Mouse (Mus musculus) intestine, embryonic 14.5 days (tissue): ENCODE data around the gene Oxnad1. TPM values are rescaled to one million over a fixed set of nuclear protein-coding genes. Genes with fewer than 3 reads are reported as not detected.

Experiments
- ATAC-seq: fragments of 200-750 bp; cut with Nextera tagmentation; replicated peaks from 2 replicates; pipeline ENCODE4 v1.8.0; 2017; ENCODE audit warnings: low read depth, moderate number of reproducible peaks, moderate TSS enrichment, moderate library complexity; ENCODE audit not compliant: low FRiP score, low TSS enrichment
- DNase-seq: peaks from one replicate; pipeline ENCODE4 v3.0.0-alpha.2; 2018; ENCODE audit warnings: low spot score
- H3K27ac ChIP-seq: fragments of 300-500 bp; sonication (generic); 2 replicates; pipeline ENCODE4 v1.5.1; 2014; ENCODE audit warnings: low read depth, mild to moderate bottlenecking, control low read depth
- H3K27me3 ChIP-seq: fragments of 300-500 bp; sonication (generic); replicated peaks from 2 replicates; pipeline ENCODE4 v1.6.1; 2014; ENCODE audit warnings: low read length, control low read depth; ENCODE audit not compliant: control insufficient read depth, insufficient read depth
- H3K36me3 ChIP-seq: fragments of 300-500 bp; sonication (generic); 2 replicates; pipeline ENCODE4 v1.6.1; 2014; ENCODE audit warnings: low read length, control low read depth; ENCODE audit not compliant: control insufficient read depth, insufficient read depth
- H3K4me1 ChIP-seq: fragments of 300-500 bp; sonication (generic); replicated peaks from 2 replicates; pipeline ENCODE4 v1.6.1; 2014; ENCODE audit warnings: low read length, control low read depth, mixed read lengths; ENCODE audit not compliant: control insufficient read depth, insufficient read depth
- H3K4me2 ChIP-seq: fragments of 300-500 bp; sonication (generic); 2 replicates; pipeline ENCODE4 v1.6.1; 2014; ENCODE audit warnings: low read length
- H3K4me3 ChIP-seq: fragments of 300-500 bp; sonication (generic); 2 replicates; pipeline ENCODE4 v1.5.1; 2014; ENCODE audit warnings: low read depth, low read length, control low read depth, mixed read lengths
- H3K9ac ChIP-seq: fragments of 300-500 bp; sonication (generic); 2 replicates; pipeline ENCODE4 v1.6.1; 2014; ENCODE audit warnings: mild to moderate bottlenecking, low read length
- H3K9me3 ChIP-seq: fragments of 300-500 bp; sonication (generic); 2 replicates; pipeline ENCODE4 v1.6.1; 2016; ENCODE audit warnings: low read length, control low read depth; ENCODE audit not compliant: control insufficient read depth
- WGBS: fragments of 180-500 bp; shearing (Covaris S2); extraction: QIAGEN DNeasy Blood & Tissue Kit; methylation state at CpG from one replicate; pipeline ENCODE4 v1.1.7; 2014; 5-methylcytosine and 5-hydroxymethylcytosine counted together
- polyA plus RNA-seq: library from polyadenylated mRNA; unstranded; fragments of >200 nt; fragmentation: Nextera tagmentation; extraction: Ambion mirVana; gene quantifications from 2 replicates; pipeline ENCODE4 v1.2.1, GENCODE M21; 2014

Oxnad1 gene
- 23.6 and 28.3 TPM in 2 replicates for polyA plus RNA-seq

DNA sequence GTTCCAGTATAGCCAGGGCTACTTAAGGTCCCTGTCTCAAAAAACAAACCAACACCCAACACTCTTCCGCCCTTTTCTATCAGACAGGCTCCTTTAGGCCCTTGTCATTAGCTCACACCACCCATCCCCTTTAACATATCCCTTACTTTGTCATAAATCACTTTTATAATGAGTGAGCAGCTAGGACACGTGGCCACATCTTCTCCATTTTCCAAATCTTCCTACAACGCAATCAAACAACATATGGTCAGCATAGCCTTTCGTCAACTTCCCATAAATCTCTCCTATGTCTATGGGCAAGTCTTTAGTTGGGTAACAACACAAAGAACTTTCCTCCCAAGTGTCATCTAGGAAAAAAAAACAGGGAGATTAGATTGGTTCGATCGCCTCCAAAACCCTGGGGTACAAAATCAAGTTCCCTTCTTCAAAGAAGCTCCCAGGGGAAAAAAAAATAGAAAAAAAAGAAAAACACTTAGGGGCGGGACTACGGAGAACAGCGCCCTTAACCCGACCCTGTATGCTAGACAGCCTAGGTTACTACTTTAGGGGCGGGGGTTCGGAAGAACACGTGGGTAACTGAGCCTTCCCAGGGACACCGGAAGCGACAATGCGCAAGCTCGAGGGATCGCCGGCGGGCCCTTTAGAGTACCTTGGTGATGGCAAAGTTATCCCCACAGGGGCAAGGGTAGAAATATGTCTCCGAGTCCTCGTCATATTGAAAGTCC, at the start of gene Oxnad1:
Gene Oxnad1, plus strand, starts transcription at position 614 of the 725 bp plus-strand sequence.
- H3K9ac ChIP-seq: peak within 1 kb of the TSS; percentile 55
- H3K4me3 ChIP-seq: peak within 1 kb of the TSS; percentile 60
- H3K9me3 ChIP-seq: no peaks in the 10 kb centered on the region
- no peaks in the 10 kb centered on the region for H3K27me3 ChIP-seq
- DNase-seq (no peak), ATAC-seq (peak; percentile 97)
- H3K4me1 ChIP-seq: peaks cover 16% of the 10 kb centered on the region
- H3K4me2 ChIP-seq: peak within 1 kb of the TSS; percentile 86
- 2% methylated on average over 22 of the region's 22 CpGs for WGBS
- H3K36me3 ChIP-seq: peaks cover 26% of the 10 kb centered on the region
- H3K27ac ChIP-seq: peak within 1 kb of the TSS; percentile 91

DNA sequence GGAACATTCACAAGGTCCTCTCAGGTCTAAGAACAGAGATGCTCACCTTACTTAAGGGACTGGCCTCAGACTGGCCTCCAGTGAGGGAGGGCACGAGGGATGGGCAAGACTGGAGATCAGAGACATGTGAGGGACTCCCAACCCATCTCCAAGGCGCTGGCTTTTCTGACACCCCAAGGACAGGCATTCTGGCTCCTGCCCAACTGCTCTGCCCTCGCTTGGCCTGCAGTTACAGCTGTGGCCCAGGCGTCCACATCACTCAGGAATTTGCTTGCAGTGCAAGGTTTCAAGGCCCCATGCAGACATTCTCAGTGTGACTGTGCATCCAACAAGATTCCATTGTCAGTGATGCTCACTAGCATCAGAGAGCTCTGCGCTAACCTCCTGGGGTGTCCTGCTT, 48.7 kb upstream of the Oxnad1 start:
- ATAC-seq: no peak
- no peak overlapping the region for H3K9ac ChIP-seq
- H3K4me3 ChIP-seq: no peak overlapping the region
- no peak overlapping the region for H3K27ac ChIP-seq
- no peaks in the 10 kb centered on the region for H3K27me3 ChIP-seq
- no peak for DNase-seq
- no peaks in the 10 kb centered on the region for H3K9me3 ChIP-seq
- WGBS: 76% methylated on average over 5 of the region's 5 CpGs
- H3K4me2 ChIP-seq: no peak overlapping the region
- no peaks in the 10 kb centered on the region for H3K36me3 ChIP-seq
- no peaks in the 10 kb centered on the region for H3K4me1 ChIP-seq

DNA sequence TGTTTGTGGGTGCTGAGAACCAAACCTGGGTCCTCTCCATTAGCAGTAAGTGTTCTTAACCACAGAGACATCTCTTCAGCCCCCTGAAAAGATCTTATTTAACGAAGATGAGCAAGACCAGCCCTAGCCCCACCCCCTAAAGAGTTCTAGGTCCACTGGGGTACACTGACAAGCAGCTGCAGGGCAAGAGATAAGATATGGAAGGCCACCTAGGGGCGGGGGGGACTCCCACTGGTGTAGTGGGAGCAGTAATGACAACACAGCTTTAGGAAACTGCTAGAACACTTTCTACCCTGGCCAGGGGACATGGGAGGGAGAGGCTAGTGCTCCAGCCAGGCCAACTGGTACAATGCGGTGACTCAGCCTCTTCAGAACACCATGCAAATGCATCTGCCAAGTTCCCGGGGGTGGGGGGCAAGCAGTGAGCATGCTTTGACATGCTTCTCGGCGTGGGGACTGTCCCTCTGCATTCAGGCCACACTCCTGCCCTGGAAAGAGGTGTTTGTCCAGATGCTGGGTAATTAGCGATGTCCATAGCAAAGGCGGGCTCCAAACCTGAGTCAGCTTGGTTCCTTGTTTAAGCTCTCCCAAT, 47.4 kb upstream of the Oxnad1 start:
- H3K36me3 ChIP-seq: no peaks in the 10 kb centered on the region
- ATAC-seq (no peak), DNase-seq (no peak)
- no peak overlapping the region for H3K9ac ChIP-seq
- no peak overlapping the region for H3K27ac ChIP-seq
- WGBS: 85% methylated on average over 8 of the region's 8 CpGs
- no peak overlapping the region for H3K4me3 ChIP-seq
- H3K27me3 ChIP-seq: no peaks in the 10 kb centered on the region
- no peaks in the 10 kb centered on the region for H3K9me3 ChIP-seq
- H3K4me2 ChIP-seq: no peak overlapping the region
- no peaks in the 10 kb centered on the region for H3K4me1 ChIP-seq

DNA sequence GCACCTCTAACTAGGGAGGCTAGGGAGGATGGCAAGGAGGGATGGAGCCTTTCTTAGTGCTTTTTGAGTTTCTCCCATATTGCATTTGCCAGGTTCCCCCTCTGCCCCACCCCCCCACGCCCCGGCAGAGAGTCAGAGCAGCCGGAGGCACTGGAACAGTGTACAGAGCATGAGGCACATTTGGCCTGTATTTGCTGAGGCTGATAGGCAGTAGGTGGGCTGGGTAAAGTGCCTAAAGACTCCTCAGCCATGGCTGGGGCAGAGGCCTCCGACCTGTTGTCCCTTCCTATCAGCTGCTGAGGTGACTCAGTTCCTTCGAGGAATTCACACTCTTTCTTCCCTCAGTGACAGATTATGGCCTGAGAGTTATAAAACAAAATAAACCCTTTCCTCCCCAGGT, 43.1 kb upstream of the Oxnad1 start:
- Histone ChIP-seq H3K27me3 (no peaks in the 10 kb centered on the region), H3K9ac (no peak overlapping the region), H3K36me3 (no peaks in the 10 kb centered on the region), H3K4me3 (no peak overlapping the region), H3K9me3 (no peaks in the 10 kb centered on the region), H3K27ac (no peak overlapping the region), H3K4me1 (no peaks in the 10 kb centered on the region), H3K4me2 (no peak overlapping the region)
- 34% methylated on average over 5 of the region's 5 CpGs for WGBS
- ATAC-seq (0 out of 2 replicates have a peak, but pooled peaks have one; percentile 40), DNase-seq (no peak)

DNA sequence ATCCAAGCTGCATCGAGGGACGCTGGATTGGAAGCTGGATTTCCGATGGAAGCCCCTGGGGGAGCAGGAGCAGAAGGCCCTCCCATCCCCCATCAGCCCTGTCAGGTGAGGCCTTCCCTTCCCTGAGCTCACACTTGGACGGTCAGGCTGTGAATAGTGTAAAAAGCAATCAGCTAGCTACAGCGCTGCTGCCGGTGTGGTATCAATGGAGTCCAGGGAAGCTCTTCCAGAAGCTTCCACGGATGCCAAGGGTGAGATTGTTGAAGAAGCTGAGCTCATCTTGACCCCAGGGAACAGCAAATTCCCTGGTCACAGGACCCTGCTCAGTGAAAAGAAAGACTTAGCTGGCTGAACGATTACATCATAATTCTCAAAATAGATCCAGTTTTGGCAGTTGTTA, 38.8 kb upstream of the Oxnad1 start:
- ATAC-seq (no peak), DNase-seq (no peak)
- H3K9ac ChIP-seq: no peak overlapping the region
- no peaks in the 10 kb centered on the region for H3K36me3 ChIP-seq
- H3K4me3 ChIP-seq: no peak overlapping the region
- H3K9me3 ChIP-seq: no peaks in the 10 kb centered on the region
- H3K27ac ChIP-seq: no peak overlapping the region
- H3K27me3 ChIP-seq: no peaks in the 10 kb centered on the region
- no peak overlapping the region for H3K4me2 ChIP-seq
- H3K4me1 ChIP-seq: no peaks in the 10 kb centered on the region
- WGBS: 67% methylated on average over 8 of the region's 8 CpGs

DNA sequence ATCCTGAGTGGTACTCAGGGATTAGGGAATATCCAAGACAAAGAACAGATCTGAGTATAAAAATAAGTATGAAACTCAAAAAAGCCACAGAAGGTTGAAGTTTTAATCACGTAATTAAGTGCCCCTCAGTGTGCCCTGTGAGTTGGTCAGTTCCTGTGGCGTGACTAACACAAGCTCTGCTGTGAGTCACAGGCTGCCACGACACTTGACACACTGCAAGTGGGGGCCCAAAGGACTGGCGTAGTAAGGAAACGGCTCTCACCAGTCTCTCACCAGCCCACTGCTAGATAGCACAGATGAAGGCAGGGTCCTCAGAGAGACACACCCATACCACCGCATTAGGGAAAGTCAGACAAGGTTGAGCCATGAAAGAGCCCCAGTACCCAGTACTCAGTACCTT, 35.0 kb upstream of the Oxnad1 start:
- DNase-seq: no peak
- WGBS: 78% methylated on average over 6 of the region's 6 CpGs
- H3K27me3 ChIP-seq: no peaks in the 10 kb centered on the region
- no peaks in the 10 kb centered on the region for H3K9me3 ChIP-seq
- H3K9ac ChIP-seq: no peak overlapping the region
- no peak for ATAC-seq
- H3K27ac ChIP-seq: no peak overlapping the region
- H3K36me3 ChIP-seq: no peaks in the 10 kb centered on the region
- H3K4me2 ChIP-seq: no peak overlapping the region
- no peak overlapping the region for H3K4me3 ChIP-seq
- no peaks in the 10 kb centered on the region for H3K4me1 ChIP-seq

DNA sequence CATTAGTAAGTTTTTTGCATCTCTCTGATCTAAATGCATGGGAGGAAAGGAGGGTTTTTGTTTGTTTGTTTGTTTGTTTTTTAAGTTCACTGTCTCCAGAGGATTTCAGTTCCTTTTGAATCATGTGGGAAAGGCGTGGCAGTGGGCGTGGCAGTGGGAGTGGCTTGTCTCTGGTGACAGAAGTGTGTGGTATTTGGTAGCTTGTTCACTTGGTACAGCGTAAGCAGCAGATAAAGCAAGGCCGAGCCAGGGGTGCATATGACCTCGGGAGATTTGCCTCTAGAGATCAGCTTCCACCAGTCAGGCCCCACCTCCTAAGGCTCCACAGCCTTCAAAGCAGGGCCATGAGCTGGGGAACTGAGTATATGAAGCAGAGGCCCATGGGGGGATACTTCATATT, 31.3 kb upstream of the Oxnad1 start:
- Histone ChIP-seq H3K4me1 (no peaks in the 10 kb centered on the region), H3K4me2 (no peak overlapping the region), H3K9me3 (no peaks in the 10 kb centered on the region), H3K36me3 (no peaks in the 10 kb centered on the region), H3K27me3 (no peaks in the 10 kb centered on the region), H3K9ac (no peak overlapping the region), H3K27ac (no peak overlapping the region), H3K4me3 (no peak overlapping the region)
- 76% methylated on average over 5 of the region's 5 CpGs for WGBS
- ATAC-seq: no peak
- DNase-seq: no peak

DNA sequence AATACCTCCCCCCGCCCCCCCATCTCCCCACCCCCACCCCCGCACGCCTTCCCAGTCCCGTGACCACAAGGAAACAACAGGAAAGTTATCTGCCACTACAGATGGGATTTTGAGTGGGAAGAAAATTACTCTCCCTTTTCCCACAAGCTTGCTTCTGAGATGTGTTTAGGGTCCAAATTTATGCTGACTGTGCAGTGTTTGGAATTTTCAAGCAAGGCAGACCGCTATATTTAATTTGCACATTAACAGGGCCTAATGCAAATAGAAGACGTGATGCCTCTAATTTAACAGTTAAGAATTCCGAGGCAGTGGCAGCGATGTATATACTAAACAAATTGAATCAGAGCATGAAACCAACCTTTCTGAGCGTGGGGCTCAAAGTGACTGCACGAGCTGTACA, 30.4 kb upstream of the Oxnad1 start:
- H3K9ac ChIP-seq: no peak overlapping the region
- WGBS: 54% methylated on average over 10 of the region's 10 CpGs
- no peak for ATAC-seq

DNA sequence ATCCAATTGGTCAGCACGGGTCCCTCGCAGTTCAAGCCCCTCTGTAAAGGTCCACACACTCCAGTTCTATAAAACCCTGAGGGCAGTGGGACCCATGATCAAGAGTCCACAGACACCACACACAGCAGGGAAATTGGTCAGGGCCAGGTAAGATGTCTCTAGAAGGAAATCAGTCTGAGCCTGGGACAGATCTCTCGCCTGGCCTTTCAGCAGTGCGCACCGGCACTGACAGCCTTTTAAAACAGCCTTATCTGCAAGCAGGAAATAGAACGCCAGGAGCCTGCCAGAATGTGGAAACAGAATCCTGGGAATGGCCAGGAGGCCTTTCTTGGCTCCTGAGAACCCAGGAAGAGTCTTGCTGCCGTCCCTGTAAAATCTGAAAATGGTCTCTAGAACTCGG, 29.4 kb upstream of the Oxnad1 start:
- H3K9ac ChIP-seq: no peak overlapping the region
- 55% methylated on average over 8 of the region's 8 CpGs for WGBS
- DNase-seq (no peak), ATAC-seq (no peak)
- no peak overlapping the region for H3K27ac ChIP-seq
- H3K4me1 ChIP-seq: no peaks in the 10 kb centered on the region
- no peak overlapping the region for H3K4me3 ChIP-seq
- H3K9me3 ChIP-seq: no peaks in the 10 kb centered on the region
- H3K36me3 ChIP-seq: no peaks in the 10 kb centered on the region
- H3K27me3 ChIP-seq: no peaks in the 10 kb centered on the region
- H3K4me2 ChIP-seq: no peak overlapping the region

More for the DNA sequence above, 30.4 kb upstream of the Oxnad1 start:
- no peak overlapping the region for H3K27ac ChIP-seq
- H3K4me3 ChIP-seq: no peak overlapping the region
- no peak overlapping the region for H3K4me2 ChIP-seq
- H3K4me1 ChIP-seq: no peaks in the 10 kb centered on the region
- no peaks in the 10 kb centered on the region for H3K27me3 ChIP-seq
- no peaks in the 10 kb centered on the region for H3K36me3 ChIP-seq
- DNase-seq: no peak
- no peaks in the 10 kb centered on the region for H3K9me3 ChIP-seq
